Mouse (Mus musculus): Measurements from ENCODE around the gene Theg.

Gene Theg

GRCm38 (mm10) chr10:79534426-79534825 is 52.7 kb downstream of the Theg start:
- no peak for DNase-seq

DNA sequence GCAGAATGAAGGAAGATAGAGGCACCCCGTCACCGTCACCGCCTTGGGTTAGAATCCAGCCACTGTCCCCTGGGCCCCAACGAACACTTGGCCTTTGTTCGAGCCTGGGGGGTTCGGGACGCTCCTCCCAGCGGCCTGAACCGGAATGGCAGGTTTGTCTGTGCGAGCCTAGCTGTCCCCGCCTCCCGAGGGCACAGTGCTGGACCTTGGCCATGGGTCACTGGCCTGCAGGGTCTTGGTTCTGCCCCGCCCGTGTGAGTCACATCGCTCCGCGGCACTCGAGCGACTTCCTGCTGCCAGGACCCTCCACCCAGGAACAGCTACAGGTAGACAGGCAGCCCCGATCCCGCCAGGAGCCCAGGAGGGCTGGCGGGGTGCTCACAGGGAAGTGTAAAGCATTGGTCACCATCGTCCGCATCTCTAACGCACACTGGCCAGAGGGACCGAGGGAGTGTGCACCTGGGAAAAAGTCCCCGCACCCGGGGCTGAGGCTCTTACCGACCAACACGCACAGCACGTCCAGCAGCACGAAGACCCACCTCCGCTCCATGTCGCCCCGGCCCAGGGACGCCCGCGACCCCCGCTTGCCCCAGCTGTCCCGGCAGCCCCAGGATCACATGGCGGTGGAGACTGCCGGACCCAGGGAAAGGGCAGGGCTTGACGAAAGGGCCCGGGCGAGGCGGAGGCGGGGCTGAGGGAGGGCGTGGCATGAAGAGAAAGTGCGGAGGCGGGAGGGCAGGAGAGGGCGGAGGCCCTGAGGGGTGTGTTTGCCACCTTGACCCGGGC is 53.8 kb downstream of the Theg start, which contains the start of gene Plpp2:
Gene Plpp2, minus strand, starts transcription at position 671 of the 786 bp plus-strand sequence.
- peak; percentile 9 for DNase-seq

- peak; percentile 3 for DNase-seq
These were observed 54.5 kb downstream of the Theg start for GRCm38 (mm10) chr10:79532678-79533077.

DNA sequence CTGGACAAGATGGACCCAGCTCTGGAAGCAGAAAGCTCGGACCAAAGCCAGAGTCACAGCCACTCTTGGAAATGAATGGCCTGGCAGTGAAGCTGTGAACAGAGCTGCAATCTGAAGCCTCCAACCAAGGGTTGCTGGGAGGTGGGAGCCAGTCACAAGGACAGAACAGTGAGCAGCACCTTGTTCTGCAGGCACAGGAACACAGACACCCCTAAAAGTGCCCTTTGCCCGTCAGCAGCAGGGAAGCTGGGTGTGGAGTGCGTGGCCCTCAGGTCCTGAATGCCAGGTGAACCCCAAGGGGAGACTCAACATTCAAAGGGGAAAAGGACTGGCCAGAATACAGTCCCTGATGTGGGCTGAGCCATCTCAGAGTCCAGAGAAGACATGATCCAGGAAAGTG is 55.5 kb downstream of the Theg start:
- no peak for DNase-seq

DNA sequence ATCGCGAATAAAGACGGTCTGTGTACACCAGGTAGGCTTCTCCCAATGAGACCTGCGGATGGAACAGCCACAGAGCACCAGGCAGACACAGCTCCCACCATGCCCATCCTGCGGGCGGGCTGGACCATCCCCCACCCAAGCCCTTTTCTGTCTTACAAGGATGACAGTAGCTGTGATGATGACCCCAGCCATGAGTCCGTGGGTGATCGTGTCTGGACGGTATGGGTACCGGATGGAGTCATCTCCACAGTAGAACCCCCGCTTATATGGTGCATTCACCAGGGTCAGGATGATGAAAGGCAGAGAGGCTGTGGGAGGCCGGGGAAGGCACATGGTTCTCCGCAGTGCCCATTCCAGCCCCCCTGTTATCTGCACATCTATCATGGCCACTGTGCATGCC is 56.4 kb downstream of the Theg start:
- DNase-seq, result no peak

GRCm38 (mm10) chr10:79530241-79530640 is 56.9 kb downstream of the Theg start:
- peak; percentile 2 for DNase-seq

DNA sequence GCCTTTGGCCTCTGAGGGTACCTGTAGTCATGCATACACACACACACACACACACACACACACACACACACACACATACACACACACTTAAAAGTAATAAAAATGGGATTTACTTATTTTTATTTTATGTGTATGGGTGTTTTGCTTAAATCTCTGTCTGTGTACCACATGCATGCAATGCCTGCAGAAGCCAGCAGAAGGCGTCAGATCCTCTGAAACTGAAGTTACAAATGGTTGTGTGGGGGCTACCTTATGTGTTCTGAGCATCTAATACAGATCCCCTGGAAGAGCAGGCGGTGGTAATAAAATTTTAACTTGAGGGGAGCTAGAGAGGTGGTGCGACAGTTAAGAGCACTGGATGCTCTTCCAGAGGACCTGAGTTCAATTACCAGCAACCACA is 59.0 kb downstream of the Theg start:
- DNase-seq, result no peak

- DNase-seq, result no peak
These were observed 59.7 kb downstream of the Theg start for GRCm38 (mm10) chr10:79527453-79527845.

DNA sequence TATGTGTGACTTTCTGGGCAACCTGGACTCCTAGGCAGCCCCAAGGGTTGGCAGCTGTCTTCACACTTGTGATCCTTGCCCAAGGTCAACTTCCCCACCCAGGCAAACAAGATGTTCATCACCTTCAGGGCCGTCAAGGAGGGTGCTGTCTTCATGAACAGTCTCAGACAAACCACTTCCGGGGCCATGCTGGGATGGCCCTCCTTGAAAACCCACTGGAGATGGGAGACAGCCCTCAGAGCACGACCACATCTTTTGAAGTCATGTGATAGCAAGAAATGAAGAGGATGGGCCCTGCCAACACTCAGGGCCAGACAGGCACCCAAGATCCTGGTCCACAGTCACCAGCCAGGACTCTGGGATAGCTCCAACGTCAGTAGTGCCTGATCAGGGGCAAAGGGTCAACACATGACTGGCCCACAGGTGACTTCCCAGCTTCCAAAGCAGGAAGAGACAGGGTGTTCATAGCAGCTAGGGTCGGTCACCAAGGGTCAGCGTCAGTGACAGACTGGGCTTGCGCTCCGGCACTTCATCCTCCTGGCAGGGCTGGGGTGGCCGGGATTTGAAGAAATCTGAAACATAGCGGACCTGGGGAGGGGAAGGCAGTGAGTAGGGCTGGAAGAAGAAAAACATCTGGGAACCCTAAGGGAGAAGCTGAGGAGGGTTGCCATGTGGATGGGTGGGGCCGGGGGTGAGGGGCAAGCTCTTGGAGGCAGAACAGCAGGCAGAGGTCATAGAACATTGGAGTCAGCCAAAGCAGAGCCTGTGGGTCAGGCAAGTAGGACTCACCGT is 60.3 kb downstream of the Theg start:
- no peak for DNase-seq
